Mouse (Mus musculus): ENCODE data around the gene B4galnt1.

DNA sequence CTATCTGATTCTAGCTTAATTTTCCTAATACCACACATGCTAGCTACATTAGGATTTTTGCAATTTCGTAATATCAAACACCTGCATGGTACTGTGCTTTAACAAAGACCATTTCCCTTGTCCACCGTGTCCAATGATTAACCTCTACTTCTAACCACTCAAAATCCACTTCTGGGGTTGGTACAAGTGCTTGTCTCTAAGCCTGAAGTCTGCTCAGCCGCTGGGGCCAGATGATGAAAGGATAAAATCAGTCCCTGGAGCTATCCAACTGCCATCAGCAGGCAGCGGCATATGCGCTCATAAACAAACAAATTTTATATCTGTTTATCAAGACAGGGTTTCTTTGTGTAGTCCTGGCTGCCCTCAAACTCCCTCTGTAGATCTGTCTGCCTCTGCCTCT is 39.6 kb downstream of the B4galnt1 start:
- TF ChIP-seq CTCF (IDR thresholded peaks at IDR 0.05; ENCODE audit: borderline replicate concordance, insufficient read depth, low read depth, low read length), result no peak
- no peak for TF ChIP-seq POLR2A (IDR thresholded peaks at IDR 0.05; ENCODE audit: borderline replicate concordance, insufficient read depth, low read length)
